Mouse (Mus musculus): Measurements from ENCODE around the gene Adcy7.

Gene Adcy7

GRCm38 (mm10) chr8:88334975-88335374, 62.8 kb downstream of the Adcy7 start:
- no peak for DNase-seq (ENCODE audit: low spot score)

- no peak for DNase-seq (ENCODE audit: low spot score)
These were observed 67.0 kb downstream of the Adcy7 start for GRCm38 (mm10) chr8:88339221-88339620.

GRCm38 (mm10) chr8:88339887-88340695, 67.9 kb downstream of the Adcy7 start:
- DNase-seq (ENCODE audit: low spot score): no peak

GRCm38 (mm10) chr8:88342026-88342425, 69.8 kb downstream of the Adcy7 start:
- DNase-seq (ENCODE audit: low spot score): no peak

GRCm38 (mm10) chr8:88349046-88349445, 76.8 kb downstream of the Adcy7 start:
- no peak for DNase-seq (ENCODE audit: low spot score)

- DNase-seq (ENCODE audit: low spot score): no peak
These were observed 85.2 kb downstream of the Adcy7 start for GRCm38 (mm10) chr8:88357226-88357933.

GRCm38 (mm10) chr8:88357946-88358345, 85.7 kb downstream of the Adcy7 start:
- DNase-seq (ENCODE audit: low spot score): no peak

GRCm38 (mm10) chr8:88359959-88360358, 87.8 kb downstream of the Adcy7 start:
- no peak for DNase-seq (ENCODE audit: low spot score)

GRCm38 (mm10) chr8:88361044-88361707, 89.0 kb downstream of the Adcy7 start:
- DNase-seq (ENCODE audit: low spot score): no peak

- DNase-seq (ENCODE audit: low spot score): peak; percentile 97
These were observed 89.7 kb downstream of the Adcy7 start, which contains the start of gene Brd7 for GRCm38 (mm10) chr8:88361708-88362428. Gene Brd7, minus strand, starts transcription at chr8:88362194.

- no peak for DNase-seq (ENCODE audit: low spot score)
These were observed 90.4 kb downstream of the Adcy7 start for GRCm38 (mm10) chr8:88362446-88363150.

- no peak for DNase-seq (ENCODE audit: low spot score)
These were observed 97.0 kb downstream of the Adcy7 start for GRCm38 (mm10) chr8:88369221-88369620.

- no peak for DNase-seq (ENCODE audit: low spot score)
These were observed 97.6 kb downstream of the Adcy7 start for GRCm38 (mm10) chr8:88369805-88370204.

GRCm38 (mm10) chr8:88371522-88371921, 99.3 kb downstream of the Adcy7 start:
- DNase-seq (ENCODE audit: low spot score): no peak

GRCm38 (mm10) chr8:88376836-88377582, 104.8 kb downstream of the Adcy7 start:
- DNase-seq (ENCODE audit: low spot score): peak; percentile 33

Data from ovary, postnatal 10 days (tissue).